Mouse (Mus musculus): Measurements from ENCODE around the gene Fam117b. TPM values are rescaled to one million over a fixed set of nuclear protein-coding genes. Genes with fewer than 3 reads are reported as not detected.
A peak's percentile ranks its signal among the peaks of the same experiment; 100 is the strongest.

Gene Fam117b
- total and polyA plus RNA-seq, 3 experiments = 11.2 to 15.5 TPM; not detected in 1

- Histone ChIP-seq H3K4me3 (ENCODE audit: control insufficient read depth in 1 of 2, insufficient read depth in 1 of 2, low read depth in 2 of 2, low read length in 2 of 2) (no peak overlapping the region), H3K27me3 (ENCODE audit: control insufficient read depth in 1 of 2, insufficient read depth in 2 of 2, low read length in 2 of 2) (no peaks in the 10 kb centered on the region), H3K27ac (ENCODE audit: control insufficient read depth, low read depth, low read length) (no peak overlapping the region), H3K79me2 (ENCODE audit: control insufficient read depth, insufficient read depth, low read length, poor library complexity) (no peaks in the 10 kb centered on the region; the same call in 1 of the 2 replicates), H3K36me3 (ENCODE audit: control insufficient read depth in 1 of 2, insufficient read depth in 2 of 2, low read length in 2 of 2) (peaks cover 0 to 23% of the 10 kb centered on the region in 2 experiments; a peak in 2 of 4 replicates), H3K4me1 (ENCODE audit: control insufficient read depth in 1 of 2, insufficient read depth in 2 of 2, low read length in 2 of 2) (peaks cover 15 to 20% of the 10 kb centered on the region in 2 experiments), H3K9ac (ENCODE audit: control insufficient read depth, low read depth, low read length, poor library complexity, severe bottlenecking) (no peak overlapping the region), H3K9me3 (replicated peaks; ENCODE audit: insufficient read depth, low read length) (no peaks in the 10 kb centered on the region)
- no peak for DNase-seq (ENCODE audit: low read depth, low spot score)
- TF ChIP-seq EP300 (IDR thresholded peaks at IDR 0.05; ENCODE audit: low read depth in 1 of 2, low read length in 2 of 2) (no peak), CHD2 (IDR thresholded peaks at IDR 0.05; ENCODE audit: low read length) (no peak), ZKSCAN1 (IDR thresholded peaks at IDR 0.05; ENCODE audit: low read depth, low read length) (no peak), CHD1 (IDR thresholded peaks at IDR 0.05; ENCODE audit: low read depth, low read length) (no peak), MAX (IDR thresholded peaks at IDR 0.05; ENCODE audit: low read length) (no peak)
Observed at GRCm38 (mm10) chr1:59907700-59908099, 5.1 kb upstream of the Fam117b start.

- Histone ChIP-seq H3K4me3 (ENCODE audit: control insufficient read depth in 1 of 2, insufficient read depth in 1 of 2, low read depth in 2 of 2, low read length in 2 of 2) (no peak overlapping the region), H3K27me3 (ENCODE audit: control insufficient read depth in 1 of 2, insufficient read depth in 2 of 2, low read length in 2 of 2) (no peaks in the 10 kb centered on the region), H3K9me3 (replicated peaks; ENCODE audit: insufficient read depth, low read length) (no peaks in the 10 kb centered on the region), H3K27ac (ENCODE audit: control insufficient read depth, low read depth, low read length) (no peak overlapping the region), H3K9ac (ENCODE audit: control insufficient read depth, low read depth, low read length, poor library complexity, severe bottlenecking) (no peak overlapping the region), H3K36me3 (ENCODE audit: control insufficient read depth in 1 of 2, insufficient read depth in 2 of 2, low read length in 2 of 2) (peaks cover 0 to 20% of the 10 kb centered on the region in 2 experiments; a peak in 2 of 4 replicates), H3K4me1 (ENCODE audit: control insufficient read depth in 1 of 2, insufficient read depth in 2 of 2, low read length in 2 of 2) (peaks cover 3 to 17% of the 10 kb centered on the region in 2 experiments; a peak in 3 of 4 replicates), H3K79me2 (ENCODE audit: control insufficient read depth, insufficient read depth, low read length, poor library complexity) (peaks cover 20% of the 10 kb centered on the region)
- TF ChIP-seq NELFE (IDR thresholded peaks at IDR 0.05; ENCODE audit: low read depth, low read length) (no peak), ELF1 (IDR thresholded peaks at IDR 0.05; ENCODE audit: low read depth, low read length) (no peak), RAD21 (IDR thresholded peaks at IDR 0.05; ENCODE audit: low read depth, low read length) (no peak), POLR2AphosphoS2 (IDR thresholded peaks at IDR 0.05; ENCODE audit: low read length) (no peak), E2F4 (IDR thresholded peaks at IDR 0.05; ENCODE audit: borderline replicate concordance, low read depth, low read length) (no peak), TBP (IDR thresholded peaks at IDR 0.05; ENCODE audit: low read depth, low read length) (no peak), USF2 (IDR thresholded peaks at IDR 0.05; ENCODE audit: borderline replicate concordance in 1 of 2, insufficient read depth in 1 of 2, low read depth in 1 of 2, low read length in 2 of 2) (no peak), EP300 (IDR thresholded peaks at IDR 0.05; ENCODE audit: low read depth in 1 of 2, low read length in 2 of 2) (no peak), ZNF384 (IDR thresholded peaks at IDR 0.05; ENCODE audit: low read depth, low read length) (peak; percentile 53)
- no peak for DNase-seq (ENCODE audit: low read depth, low spot score)
Observed at GRCm38 (mm10) chr1:59910941-59911340, 1.9 kb upstream of the Fam117b start.

- DNase-seq (ENCODE audit: low read depth, low spot score) = no peak
- Histone ChIP-seq H3K27ac (ENCODE audit: control insufficient read depth, low read depth, low read length) (peak overlapping the region; percentile 97), H3K9me3 (replicated peaks; ENCODE audit: insufficient read depth, low read length) (no peaks in the 10 kb centered on the region), H3K9ac (ENCODE audit: control insufficient read depth, low read depth, low read length, poor library complexity, severe bottlenecking) (peak overlapping the region; percentile 93), H3K79me2 (ENCODE audit: control insufficient read depth, insufficient read depth, low read length, poor library complexity) (peaks cover 36% of the 10 kb centered on the region), H3K4me1 (ENCODE audit: control insufficient read depth in 1 of 2, insufficient read depth in 2 of 2, low read length in 2 of 2) (peaks cover 15 to 35% of the 10 kb centered on the region in 2 experiments), H3K4me3 (ENCODE audit: control insufficient read depth in 1 of 2, insufficient read depth in 1 of 2, low read depth in 2 of 2, low read length in 2 of 2) (peak overlapping the region; percentile 84 to 98), H3K27me3 (ENCODE audit: control insufficient read depth in 1 of 2, insufficient read depth in 2 of 2, low read length in 2 of 2) (no peaks in the 10 kb centered on the region), H3K36me3 (ENCODE audit: control insufficient read depth in 1 of 2, insufficient read depth in 2 of 2, low read length in 2 of 2) (peaks cover 0 to 38% of the 10 kb centered on the region in 2 experiments; a peak in 2 of 4 replicates)
- no peak for TF ChIP-seq ETS1 (IDR thresholded peaks at IDR 0.05; ENCODE audit: low read depth, low read length)
- 0 out of 2 replicates have a peak, but pooled peaks have one; percentile 13 for TF ChIP-seq UBTF (IDR thresholded peaks at IDR 0.05; ENCODE audit: borderline replicate concordance, insufficient read depth, low read depth, low read length)
- no peak for TF ChIP-seq MEF2A (IDR thresholded peaks at IDR 0.05; ENCODE audit: extremely low read depth, insufficient replicate concordance, low read depth, low read length, poor library complexity, severe bottlenecking)
- TF ChIP-seq POLR2A (IDR thresholded peaks at IDR 0.05; ENCODE audit: control insufficient read depth in 1 of 2, insufficient read depth in 1 of 2, low read depth in 1 of 2, low read length in 2 of 2, poor library complexity in 1 of 2) = peak in 1 of 2 experiments; percentile 28; a peak in 1 of 4 replicates
- TF ChIP-seq MYC (IDR thresholded peaks at IDR 0.05; ENCODE audit: low read depth, low read length) = no peak
- TF ChIP-seq CHD1 (IDR thresholded peaks at IDR 0.05; ENCODE audit: low read depth, low read length) = 0 out of 2 replicates have a peak, but pooled peaks have one; percentile 21
Observed at GRCm38 (mm10) chr1:59913195-59913868, 526 bp downstream of the Fam117b start.
